Mouse (Mus musculus) heart, adult 2 months (tissue): ENCODE results near the gene Lad1. TPM values are rescaled to one million over a fixed set of nuclear protein-coding genes. Genes with fewer than 3 reads are reported as not detected.

Source experiments
- DNase-seq, 2 experiments: peaks; one replicate each; pipeline ENCODE4 v3.0.0; 2021
- H3K27ac ChIP-seq: fragments of 200-600 bp; 2 replicates; pipeline ENCODE4 v1.8.1; 2022
- H3K27me3 ChIP-seq: fragments of 200-500 bp; 2 replicates; pipeline ENCODE4 v1.6.1; 2012; ENCODE audit warnings: mild to moderate bottlenecking, low read length, inconsistent platforms, mixed read lengths; ENCODE audit not compliant: control insufficient read depth, insufficient read depth
- H3K36me3 ChIP-seq: fragments of 200-500 bp; 2 replicates; pipeline ENCODE4 v1.6.1; 2012; ENCODE audit warnings: low read length, inconsistent platforms; ENCODE audit not compliant: control insufficient read depth, insufficient read depth
- H3K4me1 ChIP-seq: fragments of 200-500 bp; 2 replicates; pipeline ENCODE4 v1.6.1; 2011; ENCODE audit warnings: low read length; ENCODE audit not compliant: control insufficient read depth, insufficient read depth
- H3K4me3 ChIP-seq: fragments of 200-600 bp; 2 replicates; pipeline ENCODE4 v1.8.1; 2022
- H3K79me2 ChIP-seq: fragments of 200-500 bp; replicated peaks from 2 replicates; pipeline ENCODE4 v1.6.1; 2012; ENCODE audit warnings: mild to moderate bottlenecking, inconsistent platforms, low read length, moderate library complexity, mixed read lengths; ENCODE audit not compliant: control insufficient read depth, insufficient read depth
- H3K9ac ChIP-seq: fragments of 200-500 bp; 2 replicates; pipeline ENCODE4 v1.6.1; 2012; ENCODE audit warnings: low read depth, mild to moderate bottlenecking, control low read depth, inconsistent platforms, low read length, mixed read lengths
- CTCF ChIP-seq: fragments of 200-600 bp; IDR thresholded peaks from 2 replicates; pipeline ENCODE4 v1.8.1; 2022; ENCODE audit warnings: antibody characterized with exemption, mild to moderate bottlenecking, moderate library complexity
- EP300 ChIP-seq: fragments of 200-500 bp; IDR thresholded peaks from 2 replicates; pipeline ENCODE4 v1.6.1; 2011; ENCODE audit warnings: low read depth, low read length, control low read depth; ENCODE audit not compliant: insufficient read depth
- POLR2A ChIP-seq: fragments of 200-500 bp; IDR thresholded peaks from 2 replicates; pipeline ENCODE4 v1.6.1; 2011; ENCODE audit warnings: mild to moderate bottlenecking, low read depth, low read length, control low read depth; ENCODE audit not compliant: insufficient read depth
- whole genome bisulfite sequencing: fragments of 180-500 bp; shearing (Covaris S2); methylation state at CpG from one replicate; pipeline ENCODE4 v1.1.7; 2018; 5-methylcytosine and 5-hydroxymethylcytosine counted together
- intact Hi-C: fragments of 180-260 bp; cut with DNase I; formaldehyde crosslinking; loops from one replicate; pipeline ENCODE4 v1.15.1; 2025
- polyA plus RNA-seq: library from polyadenylated mRNA; depleted of rRNA; stranded (reverse); fragments of >200 nt; gene quantifications from 2 replicates; pipeline ENCODE4 v1.2.3, GENCODE M21; 2012
- total RNA-seq, 2 experiments: library from RNA; stranded (reverse); gene quantifications; 2 replicates each; pipeline ENCODE4 v1.2.3; 2021

Lad1 gene
- total and polyA plus RNA-seq, 3 experiments: 7.2 to 16.2 (median 7.3) TPM

GRCm38 (mm10) chr1:135820736-135821364 is 2.5 kb downstream of the Lad1 start:
- H3K9ac ChIP-seq: no peak overlapping the region
- no peak overlapping the region for H3K4me3 ChIP-seq
- H3K36me3 ChIP-seq: no peaks in the 10 kb centered on the region
- TF ChIP-seq EP300: no peak
- TF ChIP-seq CTCF: no peak
- TF ChIP-seq POLR2A: no peak
- no peak overlapping the region for H3K27ac ChIP-seq
- 81% methylated on average over 16 of the region's 16 CpGs for WGBS
- intact Hi-C loops: no loop called here
- H3K79me2 ChIP-seq: no peaks in the 10 kb centered on the region
- peaks cover 11% of the 10 kb centered on the region for H3K27me3 ChIP-seq
- no peaks in the 10 kb centered on the region; the same call in 1 of the 2 replicates for H3K4me1 ChIP-seq
- DNase-seq: no peak

GRCm38 (mm10) chr1:135821780-135822179 is 3.4 kb downstream of the Lad1 start:
- Histone ChIP-seq H3K4me1 (no peaks in the 10 kb centered on the region; the same call in 1 of the 2 replicates), H3K27ac (no peak overlapping the region), H3K79me2 (no peaks in the 10 kb centered on the region), H3K9ac (no peak overlapping the region), H3K4me3 (no peak overlapping the region), H3K36me3 (no peaks in the 10 kb centered on the region), H3K27me3 (peaks cover 11% of the 10 kb centered on the region)
- intact Hi-C loops: no loop called here
- no peak for DNase-seq
- WGBS: 86% methylated on average over 7 of the region's 7 CpGs
- TF ChIP-seq CTCF (no peak), EP300 (no peak), POLR2A (no peak)

- no peaks in the 10 kb centered on the region for H3K27me3 ChIP-seq
- no peaks in the 10 kb centered on the region for H3K79me2 ChIP-seq
- H3K27ac ChIP-seq: no peak overlapping the region
- H3K4me1 ChIP-seq: no peaks in the 10 kb centered on the region
- TF ChIP-seq CTCF (peak; percentile 62), POLR2A (no peak)
- intact Hi-C loops: loop anchor here (2.0 kb wide), 1 partner anchor 16 kb away; no protein-coding TSS in a partner anchor
- WGBS: 25% methylated on average over 1 of the region's 1 CpGs
- H3K36me3 ChIP-seq: no peaks in the 10 kb centered on the region
- H3K4me3 ChIP-seq: no peak overlapping the region
- H3K9ac ChIP-seq: no peak overlapping the region
- no peak for DNase-seq
Measured at GRCm38 (mm10) chr1:135828918-135829317, 10.5 kb downstream of the Lad1 start.

GRCm38 (mm10) chr1:135834206-135834859 is 15.9 kb downstream of the Lad1 start:
- 27% methylated on average over 6 of the region's 6 CpGs for WGBS
- H3K36me3 ChIP-seq: no peaks in the 10 kb centered on the region
- TF ChIP-seq CTCF (peak; percentile 12; the same call in 1 of the 2 replicates), EP300 (peak; percentile 59; the same call in 1 of the 2 replicates), POLR2A (no peak)
- intact Hi-C loops: no loop called here
- H3K27me3 ChIP-seq: no peaks in the 10 kb centered on the region
- no peaks in the 10 kb centered on the region for H3K4me1 ChIP-seq
- no peaks in the 10 kb centered on the region for H3K79me2 ChIP-seq
- H3K9ac ChIP-seq: no peak overlapping the region
- peak overlapping the region; percentile 85 for H3K27ac ChIP-seq
- no peak overlapping the region for H3K4me3 ChIP-seq
- no peak for DNase-seq

GRCm38 (mm10) chr1:135834983-135835382 is 16.6 kb downstream of the Lad1 start:
- no peaks in the 10 kb centered on the region for H3K4me1 ChIP-seq
- DNase-seq: no peak

GRCm38 (mm10) chr1:135835716-135836483 is 17.5 kb downstream of the Lad1 start, which contains the start of gene Tnnt2:
TSS of gene Tnnt2 (plus strand) at chr1:135836354.
- intact Hi-C loops: no loop called here
- peak within 1 kb of the TSS; percentile 93 for H3K27ac ChIP-seq

More at GRCm38 (mm10) chr1:135834983-135835382, 16.6 kb downstream of the Lad1 start:
- intact Hi-C loops: no loop called here
- Histone ChIP-seq H3K27ac (peak overlapping the region; percentile 85), H3K36me3 (no peaks in the 10 kb centered on the region), H3K9ac (no peak overlapping the region), H3K79me2 (no peaks in the 10 kb centered on the region), H3K27me3 (no peaks in the 10 kb centered on the region), H3K4me3 (no peak overlapping the region)
- TF ChIP-seq POLR2A (no peak), EP300 (no peak), CTCF (no peak)
- WGBS: 49% methylated on average over 8 of the region's 8 CpGs

More at GRCm38 (mm10) chr1:135835716-135836483, 17.5 kb downstream of the Lad1 start, which contains the start of gene Tnnt2:
- DNase-seq: peak; percentile 56 to 75
- H3K36me3 ChIP-seq: no peaks in the 10 kb centered on the region; the same call in 1 of the 2 replicates
- TF ChIP-seq CTCF (no peak), POLR2A (peak; percentile 98), EP300 (peak; percentile 68; the same call in 1 of the 2 replicates)
- 21% methylated on average over 9 of the region's 9 CpGs for WGBS
- no peaks in the 10 kb centered on the region for H3K79me2 ChIP-seq
- no peaks in the 10 kb centered on the region; the same call in 1 of the 2 replicates for H3K4me1 ChIP-seq
- H3K27me3 ChIP-seq: no peaks in the 10 kb centered on the region
- H3K4me3 ChIP-seq: peak within 1 kb of the TSS; percentile 41
- H3K9ac ChIP-seq: peak within 1 kb of the TSS; percentile 77
